Mouse (Mus musculus): ENCODE results near the gene Scamp1. TPM values are rescaled to one million over a fixed set of nuclear protein-coding genes. Genes with fewer than 3 reads are reported as not detected.
"Not testable (repeated sequence)": the region's sequence is repeated elsewhere in the genome, so short reads cannot be mapped to it uniquely, and the experiment has no call there.

The Scamp1 gene
- polyA plus RNA-seq (2015; fragmentation: Nextera tagmentation; extraction: Ambion mirVana) = 32.5 and 39.7 TPM in 2 replicates

DNA sequence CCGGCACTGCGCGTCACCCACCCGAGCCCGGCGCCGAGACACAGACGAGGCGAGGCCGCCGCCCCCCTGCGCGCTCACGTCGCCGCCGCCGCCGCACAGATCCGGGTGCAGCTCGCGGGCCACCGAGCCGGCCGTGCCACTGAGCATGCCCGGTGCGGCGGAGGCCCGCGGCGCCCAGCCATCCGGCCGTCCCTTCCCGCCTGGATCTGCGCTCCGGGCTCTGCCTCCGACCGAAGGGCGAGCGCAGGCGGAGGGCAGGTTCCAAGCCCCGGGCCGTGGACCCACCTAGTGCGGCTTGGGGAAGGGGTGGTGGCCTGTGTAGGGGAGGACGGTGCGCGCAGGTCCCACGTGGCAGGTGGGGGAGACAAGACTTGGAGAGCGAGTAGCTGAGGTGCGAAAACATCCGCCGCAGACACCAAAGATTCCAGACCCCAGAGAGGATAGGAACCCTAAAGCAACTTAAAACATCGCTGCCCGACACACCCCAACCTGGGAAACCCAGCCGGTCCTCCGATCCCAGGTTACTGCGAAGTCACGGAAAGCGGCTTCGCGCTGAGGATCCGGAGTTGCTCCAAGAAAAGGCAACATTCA lies at the start of gene Scamp1:
Scamp1 (minus strand) TSS at position 577 of the 591 bp plus-strand sequence.
- no peaks in the 10 kb centered on the region for H3K36me3 ChIP-seq
- peak within 1 kb of the TSS; percentile 82 for H3K27ac ChIP-seq
- peaks cover 12% of the 10 kb centered on the region for H3K4me1 ChIP-seq
- peak within 1 kb of the TSS; percentile 92 for H3K9ac ChIP-seq
- peak within 1 kb of the TSS; percentile 97 for H3K4me3 ChIP-seq
- no peaks in the 10 kb centered on the region for H3K9me3 ChIP-seq
- peak; percentile 97 for ATAC-seq (ENCODE audit: insufficient number of reproducible peaks, insufficient read depth, low FRiP score, low TSS enrichment, low read depth)
- under 1% methylated on average over 58 of the region's 62 CpGs for WGBS
- peak within 1 kb of the TSS; percentile 69 for H3K4me2 ChIP-seq
- H3K27me3 ChIP-seq = no peaks in the 10 kb centered on the region

DNA sequence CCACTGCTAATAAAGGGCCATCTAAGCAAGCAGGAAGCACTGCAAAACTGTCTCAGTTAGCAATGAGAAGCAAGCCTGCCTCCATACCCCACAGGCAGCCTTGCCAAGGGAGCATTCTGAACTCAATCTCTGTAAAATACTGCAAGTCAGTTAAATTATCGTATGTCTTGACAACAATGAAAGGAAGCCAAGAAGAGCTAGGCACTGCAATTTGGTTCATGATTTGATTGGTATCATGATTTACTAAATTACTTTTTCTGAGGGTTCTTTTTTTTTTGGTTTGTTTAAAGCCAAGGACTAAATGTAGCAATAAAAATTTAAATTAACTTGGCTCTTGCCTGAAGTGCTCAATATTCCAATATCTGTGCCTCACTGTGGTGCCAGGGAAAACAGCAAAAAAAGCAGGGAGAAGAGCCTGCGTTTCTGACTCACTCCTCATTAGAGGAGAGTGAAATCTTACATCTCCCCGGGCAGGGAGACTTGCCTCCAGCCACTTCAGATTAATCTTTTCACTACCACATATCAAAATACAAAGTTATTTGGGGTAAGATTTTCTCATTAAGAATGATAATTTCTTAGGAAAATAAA lies 44.8 kb upstream of the Scamp1 start:
- Histone ChIP-seq H3K4me2 (no peak overlapping the region), H3K9me3 (no peaks in the 10 kb centered on the region), H3K27me3 (no peaks in the 10 kb centered on the region), H3K4me1 (no peaks in the 10 kb centered on the region), H3K27ac (no peak overlapping the region), H3K9ac (no peak overlapping the region), H3K36me3 (no peaks in the 10 kb centered on the region), H3K4me3 (no peak overlapping the region)
- WGBS = 55% methylated on average over 3 of the region's 3 CpGs
- ATAC-seq (ENCODE audit: insufficient number of reproducible peaks, insufficient read depth, low FRiP score, low TSS enrichment, low read depth) = no peak

DNA sequence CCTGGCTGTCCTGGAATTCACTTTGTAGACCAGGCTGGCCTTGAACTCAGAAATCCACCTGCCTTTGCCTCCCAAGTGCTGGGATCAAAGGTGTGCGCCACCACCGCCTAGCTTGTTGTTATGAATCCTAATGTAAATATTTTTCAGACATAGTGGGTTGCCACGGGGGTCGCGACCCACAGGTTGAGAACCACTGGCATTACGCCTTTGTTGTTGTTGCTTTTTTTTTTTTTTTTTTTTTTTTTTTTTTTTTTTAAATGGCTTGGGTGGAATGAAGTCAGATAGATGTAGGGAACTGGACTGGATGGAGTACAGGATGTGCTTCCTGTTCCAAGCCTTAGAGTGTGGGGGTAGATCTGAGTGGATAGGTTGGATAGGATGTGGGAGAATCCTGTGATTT lies 43.3 kb upstream of the Scamp1 start:
- H3K9me3 ChIP-seq; H3K27me3 ChIP-seq; ATAC-seq (ENCODE audit: insufficient number of reproducible peaks, insufficient read depth, low FRiP score, low TSS enrichment, low read depth); H3K27ac ChIP-seq; H3K4me1 ChIP-seq; H3K4me3 ChIP-seq; H3K36me3 ChIP-seq; H3K4me2 ChIP-seq; H3K9ac ChIP-seq: not testable (repeated sequence)
- WGBS = 94% methylated on average over 6 of the region's 6 CpGs

DNA sequence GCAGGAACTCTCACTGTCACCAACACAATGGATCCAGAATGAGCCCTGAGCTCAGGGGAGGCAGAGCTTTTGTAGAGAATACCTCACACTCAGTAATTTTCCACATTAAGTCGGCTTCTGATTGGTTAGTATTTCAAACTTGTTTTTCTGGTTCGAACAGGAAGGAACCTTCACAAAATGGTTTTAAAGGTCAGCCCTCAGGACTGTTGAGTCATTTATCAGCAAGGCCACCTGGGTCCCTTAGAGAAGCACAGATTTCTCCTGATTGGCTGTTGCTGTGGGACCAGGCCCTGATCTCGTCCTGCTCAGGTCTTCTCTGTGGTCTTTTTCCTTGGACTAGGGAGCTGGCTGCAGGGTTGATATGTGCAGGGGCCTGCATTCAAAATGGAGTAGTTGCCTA lies 42.4 kb upstream of the Scamp1 start:
- Histone ChIP-seq H3K27me3 (no peaks in the 10 kb centered on the region), H3K9me3 (no peaks in the 10 kb centered on the region), H3K27ac (no peak overlapping the region; the same call in 1 of the 2 replicates), H3K4me2 (no peak overlapping the region), H3K4me1 (no peaks in the 10 kb centered on the region), H3K36me3 (no peaks in the 10 kb centered on the region), H3K4me3 (no peak overlapping the region), H3K9ac (no peak overlapping the region)
- 58% methylated on average over 3 of the region's 3 CpGs for WGBS
- no peak for ATAC-seq (ENCODE audit: insufficient number of reproducible peaks, insufficient read depth, low FRiP score, low TSS enrichment, low read depth)

DNA sequence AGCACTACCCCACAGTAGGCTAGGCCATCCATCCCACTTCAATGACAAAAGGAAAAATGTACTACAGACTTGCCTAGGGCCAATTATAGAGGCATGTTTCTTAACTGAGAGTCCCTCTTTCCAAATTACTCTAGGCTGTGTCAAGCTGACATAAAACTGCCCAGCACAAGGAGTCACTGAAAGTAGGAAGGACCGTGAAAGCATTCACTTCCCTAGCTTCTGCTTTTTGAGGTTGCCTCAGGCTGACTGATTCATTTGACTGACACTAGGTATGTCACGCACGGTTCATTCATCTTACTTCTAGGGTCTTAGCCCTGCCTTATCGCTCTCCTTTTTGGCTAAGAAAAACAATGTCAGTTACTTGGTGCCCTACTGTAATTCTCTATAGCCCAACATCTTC lies 36.8 kb upstream of the Scamp1 start:
- H3K27ac ChIP-seq = no peak overlapping the region
- H3K9ac ChIP-seq = no peak overlapping the region
- no peaks in the 10 kb centered on the region for H3K36me3 ChIP-seq
- H3K4me2 ChIP-seq = no peak overlapping the region
- no peaks in the 10 kb centered on the region for H3K9me3 ChIP-seq
- H3K4me3 ChIP-seq = no peak overlapping the region
- H3K27me3 ChIP-seq = no peaks in the 10 kb centered on the region
- 78% methylated on average over 4 of the region's 4 CpGs for WGBS
- no peak for ATAC-seq (ENCODE audit: insufficient number of reproducible peaks, insufficient read depth, low FRiP score, low TSS enrichment, low read depth)
- no peaks in the 10 kb centered on the region for H3K4me1 ChIP-seq

DNA sequence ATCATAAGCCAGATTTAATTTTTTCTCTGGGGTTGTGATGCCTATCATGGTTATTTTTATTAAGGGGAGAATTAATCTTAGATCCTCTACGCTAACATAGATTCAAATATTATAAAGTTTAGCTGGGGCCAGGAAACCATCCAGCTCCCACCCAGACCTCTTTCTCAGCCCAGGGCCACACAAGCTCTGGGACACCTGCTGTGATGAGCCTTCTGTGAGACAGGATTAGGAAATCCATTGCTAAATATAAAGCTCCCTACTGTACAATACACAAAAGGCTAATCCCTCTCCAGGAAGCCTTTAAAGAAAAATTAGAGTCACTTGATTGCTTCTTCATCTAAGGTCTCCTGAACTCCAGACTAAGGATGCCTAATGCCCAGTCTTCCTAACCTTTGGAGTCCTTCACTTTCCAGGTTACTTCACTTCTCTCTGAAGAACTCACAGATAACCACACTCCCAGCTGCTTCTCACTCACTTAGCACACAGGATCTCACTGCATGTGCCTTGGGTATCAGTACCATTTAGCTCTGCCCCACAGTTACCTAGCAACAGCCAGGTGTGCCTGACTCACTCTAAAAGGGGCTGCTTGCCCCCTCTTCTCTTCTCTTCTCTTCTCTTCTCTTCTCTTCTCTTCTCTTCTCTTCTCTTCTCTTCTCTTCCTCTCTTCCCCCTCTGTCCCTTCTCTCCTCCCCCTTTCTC lies 35.6 kb upstream of the Scamp1 start:
- Histone ChIP-seq H3K36me3 (no peaks in the 10 kb centered on the region), H3K4me2 (no peak overlapping the region), H3K4me3 (no peak overlapping the region), H3K9ac (no peak overlapping the region), H3K9me3 (no peaks in the 10 kb centered on the region), H3K4me1 (no peaks in the 10 kb centered on the region), H3K27ac (no peak overlapping the region), H3K27me3 (no peaks in the 10 kb centered on the region)
- no peak for ATAC-seq (ENCODE audit: insufficient number of reproducible peaks, insufficient read depth, low FRiP score, low TSS enrichment, low read depth)
- 87% methylated on average over 1 of the region's 1 CpGs for WGBS

DNA sequence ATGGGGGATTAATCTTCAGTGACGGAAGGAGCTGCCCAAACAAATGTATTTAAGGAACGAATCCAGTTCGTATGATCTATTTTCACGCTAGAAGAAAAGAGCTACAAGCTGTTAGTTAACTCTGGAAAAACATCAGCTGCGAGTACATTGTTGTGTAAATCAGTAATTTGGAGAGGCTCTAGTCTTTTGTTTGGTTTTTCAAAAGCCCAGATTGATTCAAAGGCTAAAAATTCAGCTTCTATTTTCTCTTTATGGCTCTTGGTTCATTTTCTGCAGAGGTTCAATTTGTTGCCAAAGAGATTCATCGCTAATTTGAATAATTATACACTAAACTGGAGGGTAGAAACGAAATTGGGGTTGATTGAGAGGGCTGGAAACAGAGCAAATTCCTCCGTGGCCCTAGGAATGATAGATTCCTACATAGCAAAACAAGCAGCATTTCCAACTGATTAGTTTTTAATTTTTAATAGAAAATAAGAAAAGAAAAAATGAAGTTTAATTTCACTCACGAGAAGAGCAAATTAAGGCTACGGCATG lies 31.4 kb upstream of the Scamp1 start:
- no peak overlapping the region for H3K4me3 ChIP-seq
- no peaks in the 10 kb centered on the region; the same call in 1 of the 2 replicates for H3K9me3 ChIP-seq
- ATAC-seq (ENCODE audit: insufficient number of reproducible peaks, insufficient read depth, low FRiP score, low TSS enrichment, low read depth) = no peak
- H3K27ac ChIP-seq = no peak overlapping the region
- WGBS = 81% methylated on average over 10 of the region's 10 CpGs
- H3K36me3 ChIP-seq = no peaks in the 10 kb centered on the region
- H3K9ac ChIP-seq = no peak overlapping the region
- no peaks in the 10 kb centered on the region for H3K4me1 ChIP-seq
- H3K4me2 ChIP-seq = no peak overlapping the region
- no peaks in the 10 kb centered on the region for H3K27me3 ChIP-seq

DNA sequence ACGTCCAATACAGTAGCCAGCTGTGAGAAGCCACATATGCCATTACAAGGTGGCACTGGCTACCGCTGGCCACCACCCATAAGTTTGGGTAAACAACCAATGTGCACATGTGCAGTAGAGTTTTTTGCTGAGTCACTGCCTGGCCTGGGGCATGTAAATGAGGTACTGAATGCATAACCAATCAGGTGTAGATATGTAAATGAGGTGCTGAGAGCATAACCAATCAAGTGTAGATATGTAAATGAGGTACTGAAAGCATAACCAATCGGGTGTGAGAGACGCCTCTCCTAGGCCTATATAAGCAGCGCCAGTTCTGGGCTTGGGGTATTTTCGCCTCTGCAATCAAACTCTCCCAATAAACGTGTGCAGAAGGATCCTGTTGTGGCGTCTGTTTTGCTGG lies 27.2 kb upstream of the Scamp1 start:
- H3K9me3 ChIP-seq; H3K27me3 ChIP-seq; H3K36me3 ChIP-seq; H3K4me3 ChIP-seq; H3K27ac ChIP-seq; H3K4me2 ChIP-seq; H3K4me1 ChIP-seq; ATAC-seq (ENCODE audit: insufficient number of reproducible peaks, insufficient read depth, low FRiP score, low TSS enrichment, low read depth); H3K9ac ChIP-seq: not testable (repeated sequence)
- 92% methylated on average over 8 of the region's 8 CpGs for WGBS

DNA sequence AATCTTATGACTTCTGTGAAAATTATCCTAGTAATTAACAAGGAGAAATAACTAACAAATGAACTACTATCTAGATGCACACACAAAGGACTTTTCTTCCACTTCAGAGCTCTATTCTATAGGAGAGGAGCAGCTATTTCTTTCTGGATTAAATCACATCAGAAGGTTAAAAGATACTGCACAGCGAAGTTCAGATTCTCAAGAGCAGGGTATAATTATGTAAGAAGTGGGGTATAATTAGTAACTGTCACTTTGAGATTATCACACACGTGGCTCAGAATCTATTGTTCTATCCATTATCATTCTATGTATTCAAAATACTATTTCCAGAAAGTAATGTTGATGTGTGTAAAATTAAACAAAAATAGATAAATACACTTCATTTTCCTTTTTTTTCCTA lies 22.6 kb upstream of the Scamp1 start:
- H3K9me3 ChIP-seq = no peaks in the 10 kb centered on the region; the same call in 1 of the 2 replicates
- no peak overlapping the region for H3K9ac ChIP-seq
- H3K4me3 ChIP-seq = no peak overlapping the region
- 51% methylated on average over 2 of the region's 2 CpGs for WGBS
- no peak overlapping the region for H3K4me2 ChIP-seq
- H3K27me3 ChIP-seq = no peaks in the 10 kb centered on the region
- peaks cover 20% of the 10 kb centered on the region for H3K4me1 ChIP-seq
- ATAC-seq (ENCODE audit: insufficient number of reproducible peaks, insufficient read depth, low FRiP score, low TSS enrichment, low read depth) = no peak
- H3K27ac ChIP-seq = no peak overlapping the region
- H3K36me3 ChIP-seq = no peaks in the 10 kb centered on the region

DNA sequence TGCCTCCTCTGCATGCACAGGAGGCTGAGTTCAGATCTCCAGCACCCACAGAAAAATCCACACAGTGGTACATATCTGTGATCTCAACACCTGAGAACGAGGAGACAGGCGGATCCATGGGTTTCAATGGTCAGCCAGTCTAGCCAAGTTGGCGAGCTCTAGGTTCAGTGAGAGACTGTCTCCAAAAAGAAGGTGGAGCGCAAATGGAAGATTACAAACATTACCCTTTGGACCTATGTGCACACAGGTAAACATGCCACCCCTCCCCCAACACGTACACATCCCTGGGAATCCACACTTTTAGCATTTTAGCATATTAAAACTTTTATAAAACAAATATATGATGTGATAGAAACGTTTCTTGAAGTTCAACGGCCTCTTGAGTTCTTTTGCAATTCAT lies 21.9 kb upstream of the Scamp1 start:
- H3K4me3 ChIP-seq = no peak overlapping the region
- no peaks in the 10 kb centered on the region for H3K36me3 ChIP-seq
- peak overlapping the region; percentile 57; the same call in 1 of the 2 replicates for H3K4me2 ChIP-seq
- no peak for ATAC-seq (ENCODE audit: insufficient number of reproducible peaks, insufficient read depth, low FRiP score, low TSS enrichment, low read depth)
- WGBS = 91% methylated on average over 7 of the region's 7 CpGs
- H3K9ac ChIP-seq = no peak overlapping the region
- H3K27ac ChIP-seq = no peak overlapping the region
- peaks cover 20% of the 10 kb centered on the region for H3K4me1 ChIP-seq
- H3K27me3 ChIP-seq = no peaks in the 10 kb centered on the region
- no peaks in the 10 kb centered on the region for H3K9me3 ChIP-seq

DNA sequence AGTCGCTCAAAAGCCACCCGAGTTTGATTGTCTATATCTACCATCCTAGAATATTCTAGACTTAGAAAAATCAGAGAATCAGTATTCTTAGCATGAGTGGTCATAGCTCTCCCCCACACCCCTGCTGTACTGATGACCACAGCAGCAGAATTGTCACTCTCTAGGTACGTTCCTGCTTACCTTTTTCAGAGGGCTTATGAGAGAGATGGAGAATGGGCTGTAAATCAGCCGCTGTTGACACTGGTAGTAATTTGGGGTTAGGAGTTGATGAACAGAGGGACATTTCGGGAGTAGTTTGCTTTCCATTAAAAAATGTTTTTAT lies 21.3 kb upstream of the Scamp1 start:
- H3K4me3 ChIP-seq = peak overlapping the region; percentile 32
- H3K4me2 ChIP-seq = peak overlapping the region; percentile 57
- H3K9me3 ChIP-seq = no peaks in the 10 kb centered on the region
- peak overlapping the region; percentile 49 for H3K9ac ChIP-seq
- peaks cover 20% of the 10 kb centered on the region for H3K4me1 ChIP-seq
- no peaks in the 10 kb centered on the region for H3K27me3 ChIP-seq
- no peaks in the 10 kb centered on the region for H3K36me3 ChIP-seq
- H3K27ac ChIP-seq = peak overlapping the region; percentile 30; the same call in 1 of the 2 replicates
- no peak for ATAC-seq (ENCODE audit: insufficient number of reproducible peaks, insufficient read depth, low FRiP score, low TSS enrichment, low read depth)
- 23% methylated on average over 5 of the region's 5 CpGs for WGBS

Measured in embryonic facial prominence, embryonic 13.5 days (tissue).